Mouse (Mus musculus): Measurements from ENCODE around the gene Ddt.
A peak's percentile ranks its signal among the peaks of the same experiment; 100 is the strongest.
"Not testable (repeated sequence)": the region's sequence is repeated elsewhere in the genome, so short reads cannot be mapped to it uniquely, and the experiment has no call there.

The Ddt gene

DNA sequence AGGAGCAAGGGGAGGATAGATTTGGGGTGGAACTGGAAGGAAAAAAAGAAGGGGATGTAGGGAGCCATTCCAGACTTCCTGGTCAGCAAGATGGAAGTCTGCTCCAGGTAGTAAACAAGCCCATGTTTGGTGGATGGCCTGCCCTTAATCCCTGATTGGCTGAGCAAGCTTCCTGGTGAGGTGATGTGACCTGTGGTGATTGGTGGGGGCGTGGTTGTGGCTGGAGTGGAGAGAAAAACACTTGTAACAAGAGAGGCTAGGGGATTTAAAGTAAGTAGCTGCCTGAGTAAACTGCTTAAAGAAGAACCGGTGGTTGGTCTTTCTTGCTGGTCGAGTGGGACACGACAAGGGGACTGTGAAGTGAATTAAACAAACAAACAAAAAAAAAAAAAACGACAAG is 5.5 kb downstream of the Ddt start:
- DNase-seq, result not testable (repeated sequence)

DNA sequence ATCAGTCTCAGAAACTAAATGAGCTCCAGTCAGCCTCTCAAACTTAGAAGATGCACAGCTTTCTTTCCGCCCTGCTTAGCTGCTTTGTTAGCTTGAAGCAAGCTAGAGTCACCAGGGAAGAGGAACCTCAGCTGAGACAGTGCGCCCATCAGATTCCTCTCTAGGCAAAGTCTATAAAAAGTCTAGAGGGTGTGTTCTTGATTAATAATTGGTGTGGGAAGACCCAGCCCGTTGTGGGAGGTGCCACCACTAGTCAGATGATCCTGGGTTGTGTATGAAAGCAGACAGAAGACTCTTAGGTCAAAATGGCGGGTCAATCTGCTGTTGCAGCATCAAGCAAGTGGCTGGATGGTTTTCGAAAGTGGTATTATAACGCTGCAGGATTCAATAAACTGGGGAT is 6.4 kb downstream of the Ddt start:
- no peak for DNase-seq

DNA sequence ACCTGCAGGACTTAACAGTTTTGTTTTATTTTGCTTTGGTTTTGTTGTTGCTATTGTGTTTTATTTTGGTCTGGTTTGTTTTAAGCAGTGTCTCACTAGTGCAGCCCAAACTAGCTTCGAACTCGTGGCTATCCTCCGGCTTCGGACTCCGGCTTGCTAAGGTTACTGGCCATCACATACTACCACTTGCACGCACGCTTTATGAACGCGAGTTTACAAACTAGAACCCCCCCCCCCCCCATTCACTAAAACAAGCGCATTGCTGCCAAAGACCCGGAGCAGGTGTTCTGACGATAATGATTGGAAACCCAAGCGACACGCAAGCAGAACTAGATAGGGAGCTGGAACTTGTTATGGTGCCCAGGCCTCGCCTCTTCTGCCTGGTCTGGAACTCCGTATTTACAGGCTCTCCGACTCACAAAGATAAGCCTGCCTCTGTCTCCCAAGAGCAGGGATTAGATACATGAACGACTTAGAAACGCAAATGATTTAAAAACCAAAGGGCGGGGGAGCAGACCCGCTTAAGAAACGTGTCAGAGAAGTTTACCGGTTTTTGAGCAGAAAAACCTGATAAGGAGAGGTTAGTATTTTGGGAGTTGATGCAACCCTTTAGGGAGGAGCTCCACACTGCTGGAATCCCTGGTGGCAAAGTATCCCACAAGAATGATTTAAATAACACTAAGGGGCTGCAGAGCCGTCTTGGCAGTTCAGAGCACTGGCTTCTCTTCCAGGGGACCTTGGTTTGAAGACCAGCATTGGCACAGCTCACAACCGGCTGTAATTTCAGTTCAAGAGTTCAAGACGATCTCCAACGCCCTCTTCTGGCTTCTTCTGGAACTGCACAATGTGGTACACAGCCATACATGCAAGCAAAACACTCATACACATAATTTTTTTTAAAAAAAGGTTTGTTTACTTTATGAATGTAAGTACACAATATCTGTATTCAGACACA is 8.4 kb downstream of the Ddt start:
- DNase-seq, result peak; percentile 82 to 87

DNA sequence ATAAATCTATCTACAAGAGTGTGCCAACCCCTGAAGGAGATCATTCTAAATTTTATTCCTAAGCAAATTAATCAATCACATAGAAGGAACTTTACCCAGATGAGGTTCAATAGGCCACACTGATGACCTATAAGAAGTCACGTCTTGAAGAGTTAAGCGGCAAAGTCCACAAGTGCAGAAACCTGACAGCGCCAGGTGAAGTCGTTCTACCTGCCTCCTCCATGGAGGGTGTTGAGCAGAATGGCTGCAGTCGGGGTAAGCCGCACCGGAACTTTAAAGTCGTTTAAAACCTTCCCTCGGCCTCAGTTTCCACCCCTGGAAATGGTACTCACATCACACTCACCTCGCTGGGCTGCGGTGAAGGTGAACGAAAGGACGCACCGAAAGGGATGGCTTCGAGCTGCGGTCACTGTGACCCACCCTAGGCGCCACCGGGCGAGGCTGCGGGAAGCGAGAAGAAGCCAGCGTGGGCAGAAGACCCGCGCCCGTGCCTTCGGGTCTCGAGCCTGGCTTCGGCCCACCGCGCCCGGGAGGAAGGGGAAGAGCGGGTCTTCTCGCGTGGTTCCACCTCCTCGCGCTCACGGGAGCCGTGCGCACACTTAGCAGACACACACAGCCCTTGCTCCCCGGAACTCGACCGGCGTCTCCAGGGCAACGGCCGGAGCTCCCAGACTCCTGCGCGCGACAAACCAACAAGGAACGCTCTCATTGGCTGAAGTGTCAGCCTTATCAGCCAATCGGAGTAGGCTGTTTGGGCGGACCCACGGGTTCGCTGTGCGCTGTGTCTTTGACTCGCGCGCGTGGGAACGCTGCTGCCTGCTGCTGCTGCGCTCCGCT is 9.3 kb downstream of the Ddt start, which contains the start of gene Cabin1:
Gene Cabin1 (minus strand): TSS at position 660 of the 837 bp plus-strand sequence.
- peak; percentile 99 for DNase-seq

DNA sequence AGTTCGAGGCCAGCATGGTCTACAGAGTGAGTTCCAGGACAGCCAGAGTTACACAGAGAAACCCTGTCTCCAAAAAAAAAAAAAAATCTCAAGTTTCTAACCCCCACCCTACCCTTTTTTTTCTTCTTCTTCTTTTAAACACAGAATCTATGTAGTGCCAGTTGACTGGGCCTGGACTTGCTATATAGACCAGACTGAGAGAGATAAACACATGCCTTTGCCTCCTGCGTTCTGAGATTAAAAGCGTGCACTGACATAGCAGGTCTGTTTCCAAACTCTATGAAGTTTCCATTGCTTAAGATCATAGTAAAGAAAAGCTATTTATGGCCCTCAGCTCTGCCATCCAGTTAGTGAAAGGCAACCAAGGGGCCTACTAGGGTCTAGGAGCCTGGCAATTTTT is 10.8 kb downstream of the Ddt start:
- DNase-seq, result no peak

DNA sequence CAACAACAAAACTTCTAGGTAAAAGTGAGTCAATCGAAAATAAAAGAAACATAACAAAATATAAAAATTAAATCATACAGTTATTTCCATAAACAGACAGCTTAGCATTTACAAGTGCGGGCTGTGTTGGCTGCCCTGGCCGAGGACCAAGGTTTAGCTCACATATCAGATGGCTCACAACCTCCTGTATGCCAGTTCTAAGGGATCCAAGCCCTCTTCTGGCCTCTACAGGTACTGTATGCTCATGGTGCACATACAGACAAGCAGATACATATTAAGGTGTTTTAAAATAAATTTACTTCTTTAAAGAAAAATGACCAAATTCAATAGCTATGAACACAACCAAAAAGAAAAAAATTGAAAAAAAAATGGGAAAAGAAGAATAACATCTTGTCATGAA is 12.9 kb downstream of the Ddt start:
- no peak for DNase-seq

DNA sequence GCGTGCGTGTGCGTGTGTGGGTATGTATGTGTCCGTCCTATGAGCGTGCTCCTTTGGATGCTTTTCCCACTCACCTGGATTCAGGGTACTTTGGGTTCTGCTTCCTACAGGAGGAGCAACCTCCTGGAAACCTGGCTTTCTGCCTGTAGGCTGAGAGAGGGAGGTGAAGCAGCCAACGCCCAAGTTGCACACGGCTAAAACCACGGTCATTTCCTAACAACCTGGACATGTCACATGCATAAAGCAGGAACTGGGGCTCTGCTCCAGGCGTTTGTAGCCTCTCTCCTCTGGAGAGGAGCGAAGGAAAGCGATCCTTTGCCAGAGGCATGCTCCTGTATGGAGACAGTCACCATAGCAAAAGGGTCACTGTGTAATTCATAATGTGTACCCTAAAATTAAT is 16.5 kb downstream of the Ddt start:
- no peak for DNase-seq

DNA sequence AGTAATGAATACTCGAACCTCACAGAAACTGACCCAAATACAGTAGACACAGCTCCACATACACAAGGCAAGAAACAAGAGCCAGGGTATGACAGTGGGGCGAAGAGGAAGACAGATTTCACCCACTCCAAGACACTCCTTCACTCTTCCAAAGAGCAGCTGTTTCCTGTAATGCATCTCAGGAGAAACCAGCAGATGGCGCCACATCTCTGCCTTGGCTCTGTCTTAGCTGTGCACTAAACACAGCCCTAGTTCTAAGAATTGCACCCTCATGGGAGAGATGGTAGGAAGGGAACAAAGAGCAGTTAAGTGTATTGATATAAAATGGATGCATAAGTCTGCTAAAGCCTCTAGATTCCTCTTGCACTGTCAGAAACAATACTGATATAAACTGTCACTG is 29.2 kb downstream of the Ddt start:
- peak; percentile 90 to 94 for DNase-seq

DNA sequence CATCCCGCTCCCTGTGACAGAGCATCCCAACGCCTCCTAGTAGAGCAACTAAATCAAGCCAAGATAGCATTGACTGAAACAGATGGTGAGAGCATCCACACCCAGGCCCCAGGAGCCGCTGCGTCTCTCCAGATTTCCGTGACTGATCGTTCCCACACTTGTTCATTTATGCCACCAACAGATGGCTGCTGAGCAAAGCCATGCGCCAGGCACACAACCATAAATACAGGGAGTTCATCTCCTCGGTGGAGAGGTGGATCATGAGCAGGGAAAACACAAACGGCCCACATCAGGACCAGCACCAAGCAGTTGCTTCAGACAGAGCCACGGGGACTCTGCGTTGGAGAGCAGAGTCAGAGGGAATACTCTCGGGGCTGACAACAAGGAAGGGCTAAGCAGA is 29.8 kb downstream of the Ddt start:
- peak; percentile 30 to 51 for DNase-seq

DNA sequence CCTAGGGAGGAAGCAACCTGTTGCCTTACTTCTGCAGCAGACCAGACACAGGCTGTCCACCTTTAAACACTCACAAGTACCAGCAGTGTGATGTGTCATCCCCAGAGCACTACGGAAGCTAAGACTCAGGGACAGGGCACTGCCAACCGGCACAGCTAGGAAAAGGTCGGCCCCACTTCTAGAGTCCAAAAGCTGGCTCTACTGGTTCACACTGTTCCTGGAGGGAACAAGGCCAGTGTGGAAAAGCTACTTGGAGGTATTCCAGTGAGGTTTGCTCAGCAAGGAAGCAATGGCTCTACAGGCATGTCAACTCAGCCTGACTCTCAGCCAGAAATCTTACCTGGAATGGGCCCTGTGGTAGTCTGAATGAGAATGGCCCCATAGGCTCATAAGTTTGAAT is 32.3 kb downstream of the Ddt start:
- no peak for DNase-seq

DNA sequence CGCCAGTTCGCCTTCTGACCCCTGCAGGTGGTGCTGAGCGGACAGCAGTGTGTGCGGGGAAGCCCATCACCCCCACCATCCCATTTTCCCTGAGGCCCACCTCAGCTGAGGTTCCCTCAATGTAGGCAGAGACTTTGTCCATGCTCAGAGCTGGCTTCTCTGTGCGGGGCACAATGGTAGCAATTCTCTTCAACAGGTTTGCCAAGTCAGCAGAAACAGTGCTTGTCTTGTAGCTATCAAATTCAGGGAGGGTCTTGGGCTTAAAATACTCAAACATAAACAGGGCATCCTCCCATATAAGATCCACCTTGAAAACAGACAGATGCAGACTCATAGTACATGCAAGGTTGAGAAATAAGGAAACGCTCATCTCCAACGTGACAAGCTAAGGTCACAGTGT is 47.8 kb downstream of the Ddt start:
- no peak for DNase-seq
